Mouse (Mus musculus) midbrain, embryonic 12.5 days (tissue): ENCODE measurements around the gene Ric8a. TPM values are rescaled to one million over a fixed set of nuclear protein-coding genes. Genes with fewer than 3 reads are reported as not detected.

Experiments used
- ATAC-seq: fragments of 200-750 bp; cut with Nextera tagmentation; 2 replicates; pipeline ENCODE4 v1.8.0; 2017; ENCODE audit warnings: low read depth, moderate TSS enrichment, moderate library complexity; ENCODE audit not compliant: low FRiP score
- H3K27ac ChIP-seq: fragments of 300-500 bp; sonication (generic); replicated peaks from 2 replicates; pipeline ENCODE4 v1.5.1; 2016; ENCODE audit warnings: mild to moderate bottlenecking
- H3K27me3 ChIP-seq: fragments of 300-500 bp; sonication (generic); 2 replicates; pipeline ENCODE4 v1.6.1; 2016; ENCODE audit warnings: mild to moderate bottlenecking
- H3K36me3 ChIP-seq: fragments of 300-500 bp; sonication (generic); 2 replicates; pipeline ENCODE4 v1.6.1; 2016
- H3K4me1 ChIP-seq: fragments of 300-500 bp; sonication (generic); 2 replicates; pipeline ENCODE4 v1.6.1; 2016
- H3K4me2 ChIP-seq: fragments of 300-500 bp; sonication (generic); replicated peaks from 2 replicates; pipeline ENCODE4 v1.6.1; 2016; ENCODE audit warnings: mild to moderate bottlenecking, moderate library complexity
- H3K4me3 ChIP-seq: fragments of 300-500 bp; sonication (generic); 2 replicates; pipeline ENCODE4 v1.5.1; 2016; ENCODE audit warnings: mild to moderate bottlenecking
- H3K9ac ChIP-seq: fragments of 300-500 bp; sonication (generic); replicated peaks from 2 replicates; pipeline ENCODE4 v1.6.1; 2016; ENCODE audit warnings: mild to moderate bottlenecking, moderate library complexity
- H3K9me3 ChIP-seq: fragments of 300-500 bp; sonication (generic); 2 replicates; pipeline ENCODE4 v1.6.1; 2016; ENCODE audit warnings: mild to moderate bottlenecking
- WGBS: fragments of 180-500 bp; shearing (Covaris S2); methylation state at CpG from one replicate; pipeline ENCODE4 v1.1.7; 2016; 5-methylcytosine and 5-hydroxymethylcytosine counted together
- polyA plus RNA-seq: library from polyadenylated mRNA; unstranded; fragments of >200 nt; fragmentation: Nextera tagmentation; extraction: Ambion mirVana; gene quantifications from 2 replicates; pipeline ENCODE4 v1.2.1, GENCODE M21; 2016

The Ric8a gene
- polyA plus RNA-seq, 1 experiment from 2014 or later: 78.3 TPM

DNA sequence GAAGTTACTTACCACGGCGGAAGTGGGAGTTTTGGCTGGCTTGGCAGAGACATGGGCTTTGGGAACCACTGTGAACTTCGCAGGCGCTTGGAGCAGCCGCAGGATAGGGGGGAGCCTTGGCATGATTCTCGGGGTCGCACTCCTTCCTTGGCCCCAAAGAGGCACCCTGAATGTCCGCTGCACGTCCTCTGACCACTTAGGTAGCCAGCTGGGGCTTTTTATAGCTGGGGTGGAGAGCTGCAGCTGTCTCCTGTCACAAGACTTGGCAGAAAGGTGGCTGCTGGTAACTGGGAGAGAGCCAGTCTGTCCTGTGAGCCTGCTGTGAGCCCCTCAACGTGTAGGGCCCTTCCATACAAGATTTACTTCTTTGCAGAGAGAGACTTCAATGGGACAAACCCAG is 43.5 kb downstream of the Ric8a start, which contains the start of gene Cox8b:
Gene Cox8b, minus strand, starts transcription at position 227 of the 400 bp plus-strand sequence.
- WGBS: 87% methylated on average over 10 of the region's 10 CpGs
- Histone ChIP-seq H3K27ac (no peak within 1 kb of the TSS), H3K4me2 (no peak within 1 kb of the TSS), H3K4me1 (peaks cover 5% of the 10 kb centered on the region), H3K9ac (no peak within 1 kb of the TSS), H3K27me3 (no peaks in the 10 kb centered on the region), H3K4me3 (no peak within 1 kb of the TSS), H3K9me3 (no peaks in the 10 kb centered on the region), H3K36me3 (peaks cover 43% of the 10 kb centered on the region)
- no peak for ATAC-seq

DNA sequence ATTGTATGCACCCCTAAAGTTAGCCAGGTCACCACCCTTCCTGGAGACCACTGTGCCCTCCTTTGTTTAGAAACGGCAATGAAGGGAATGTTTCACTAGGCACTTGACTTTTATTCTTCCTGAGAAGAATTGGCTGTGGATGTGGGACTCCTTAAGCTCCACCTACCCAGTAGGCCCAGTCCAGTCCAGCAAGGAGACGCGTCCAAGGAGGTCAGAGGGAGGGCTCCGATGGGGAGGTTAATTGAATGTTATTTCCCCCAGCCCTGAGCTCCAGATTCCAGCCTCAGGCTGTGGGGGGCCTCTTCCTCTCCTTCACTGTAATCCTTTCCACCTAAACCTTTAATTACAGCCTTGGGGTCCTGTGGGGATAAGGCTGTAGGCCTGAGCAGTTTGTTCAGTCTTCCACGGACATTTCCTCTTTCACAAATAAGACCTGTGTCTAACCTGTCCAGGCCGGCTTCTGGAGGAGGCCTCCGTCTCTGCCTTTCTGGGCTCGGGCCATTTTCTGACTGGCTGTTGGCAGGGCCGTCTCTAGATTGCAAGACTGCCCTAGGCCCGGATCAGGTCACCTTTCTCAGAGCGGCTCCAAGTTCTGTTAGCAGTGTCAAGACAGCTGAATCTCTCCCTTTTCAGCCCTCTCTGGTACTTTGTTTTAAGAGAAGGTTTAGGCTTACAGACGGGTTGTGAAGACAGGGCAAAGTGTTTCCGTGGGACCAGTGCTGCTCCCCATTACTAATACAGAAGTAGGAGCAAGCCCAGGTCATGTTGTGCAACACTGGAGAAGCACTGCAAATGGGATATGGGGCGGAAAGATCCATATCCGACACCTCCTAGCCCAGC is 45.5 kb downstream of the Ric8a start:
- Histone ChIP-seq H3K4me3 (no peak overlapping the region), H3K4me1 (peaks cover 5% of the 10 kb centered on the region), H3K36me3 (peaks cover 25% of the 10 kb centered on the region), H3K4me2 (no peak overlapping the region), H3K9me3 (no peaks in the 10 kb centered on the region), H3K9ac (no peak overlapping the region), H3K27ac (no peak overlapping the region), H3K27me3 (no peaks in the 10 kb centered on the region)
- 80% methylated on average over 15 of the region's 15 CpGs for WGBS
- no peak for ATAC-seq

GRCm38 (mm10) chr7:140903212-140903611 is 46.5 kb downstream of the Ric8a start:
- Histone ChIP-seq H3K9me3 (no peaks in the 10 kb centered on the region), H3K4me1 (peaks cover 5% of the 10 kb centered on the region), H3K9ac (no peak overlapping the region), H3K4me2 (no peak overlapping the region), H3K4me3 (no peak overlapping the region), H3K27me3 (no peaks in the 10 kb centered on the region), H3K27ac (no peak overlapping the region), H3K36me3 (peaks cover 16% of the 10 kb centered on the region)
- 27% methylated on average over 13 of the region's 13 CpGs for WGBS
- peak; percentile 62 for ATAC-seq

DNA sequence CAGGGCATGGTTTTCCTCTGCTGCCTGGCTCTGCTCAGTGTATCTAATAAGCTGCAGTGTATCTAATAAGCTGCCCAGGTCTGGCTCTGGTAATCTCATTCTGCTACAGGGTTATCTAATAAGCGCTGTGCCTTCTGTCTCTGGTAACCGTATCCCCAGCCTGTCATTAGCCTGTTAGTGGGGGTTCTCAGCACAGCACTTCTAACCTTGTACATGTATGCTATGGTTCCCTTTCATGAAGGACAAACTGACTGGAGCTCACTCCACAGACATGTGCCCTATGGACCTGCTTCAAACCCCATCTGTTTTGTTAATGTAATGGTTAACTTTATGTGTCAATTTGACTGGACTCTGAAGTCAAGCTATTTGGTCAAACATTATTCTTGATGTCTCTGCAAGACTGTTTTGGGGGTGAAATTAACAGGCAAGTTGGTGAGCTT is 48.9 kb downstream of the Ric8a start:
- Histone ChIP-seq H3K27me3 (peaks cover 9% of the 10 kb centered on the region; the same call in 1 of the 2 replicates), H3K4me1 (peaks cover 13% of the 10 kb centered on the region), H3K4me3 (no peak overlapping the region), H3K36me3 (no peaks in the 10 kb centered on the region), H3K9ac (no peak overlapping the region), H3K27ac (no peak overlapping the region), H3K4me2 (no peak overlapping the region), H3K9me3 (no peaks in the 10 kb centered on the region)
- 90% methylated on average over 2 of the region's 2 CpGs for WGBS
- ATAC-seq: no peak

- no peak overlapping the region for H3K4me2 ChIP-seq
- H3K9ac ChIP-seq: no peak overlapping the region
- 88% methylated on average over 13 of the region's 13 CpGs for WGBS
- no peak overlapping the region for H3K4me3 ChIP-seq
- H3K27me3 ChIP-seq: peaks cover 10% of the 10 kb centered on the region; the same call in 1 of the 2 replicates
- no peak for ATAC-seq
- no peaks in the 10 kb centered on the region for H3K9me3 ChIP-seq
- H3K4me1 ChIP-seq: peaks cover 13% of the 10 kb centered on the region
- H3K36me3 ChIP-seq: no peaks in the 10 kb centered on the region
- no peak overlapping the region for H3K27ac ChIP-seq
These were observed 50.4 kb downstream of the Ric8a start for GRCm38 (mm10) chr7:140907131-140907530.

DNA sequence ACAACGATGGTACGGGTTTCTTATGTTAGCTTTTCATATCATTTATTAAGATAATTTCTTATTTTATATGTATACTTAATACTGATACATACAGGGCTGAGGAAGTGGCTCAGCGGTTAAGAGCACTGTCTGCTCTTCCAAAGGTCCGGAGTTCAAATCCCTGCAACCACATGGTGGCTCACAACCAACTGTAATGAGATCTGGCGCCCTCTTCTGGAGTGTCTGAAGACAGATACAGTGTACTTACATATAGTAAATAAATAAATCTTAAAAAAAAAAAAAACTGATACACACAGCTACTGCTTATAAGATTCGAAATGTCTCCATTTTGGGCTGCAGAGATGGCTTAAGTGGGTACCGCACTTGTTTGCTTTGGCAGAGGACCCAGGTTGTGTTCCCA is 50.9 kb downstream of the Ric8a start:
- Histone ChIP-seq H3K27me3 (peaks cover 16% of the 10 kb centered on the region), H3K4me2 (no peak overlapping the region), H3K9ac (no peak overlapping the region), H3K4me1 (peaks cover 13% of the 10 kb centered on the region), H3K4me3 (no peak overlapping the region), H3K27ac (no peak overlapping the region), H3K9me3 (no peaks in the 10 kb centered on the region), H3K36me3 (no peaks in the 10 kb centered on the region)
- no peak for ATAC-seq
- WGBS: 83% methylated on average over 7 of the region's 7 CpGs

GRCm38 (mm10) chr7:140908181-140908580 is 51.4 kb downstream of the Ric8a start:
- H3K4me1 ChIP-seq: peaks cover 10% of the 10 kb centered on the region
- H3K27me3 ChIP-seq: peaks cover 16% of the 10 kb centered on the region
- 49% methylated on average over 7 of the region's 7 CpGs for WGBS
- H3K4me3 ChIP-seq: no peak overlapping the region
- no peaks in the 10 kb centered on the region for H3K9me3 ChIP-seq
- no peak overlapping the region for H3K9ac ChIP-seq
- ATAC-seq: no peak; the same call in 1 of the 2 replicates
- no peaks in the 10 kb centered on the region for H3K36me3 ChIP-seq
- no peak overlapping the region for H3K27ac ChIP-seq
- H3K4me2 ChIP-seq: peak overlapping the region; percentile 81; the same call in 1 of the 2 replicates

GRCm38 (mm10) chr7:140908634-140909107 is 51.9 kb downstream of the Ric8a start:
- Histone ChIP-seq H3K4me3 (peak overlapping the region; percentile 37), H3K27me3 (peaks cover 16% of the 10 kb centered on the region), H3K4me1 (peaks cover 8% of the 10 kb centered on the region), H3K27ac (no peak overlapping the region), H3K36me3 (no peaks in the 10 kb centered on the region), H3K9ac (peak overlapping the region; percentile 43; the same call in 1 of the 2 replicates), H3K9me3 (no peaks in the 10 kb centered on the region), H3K4me2 (peak overlapping the region; percentile 81)
- WGBS: 3% methylated on average over 19 of the region's 19 CpGs
- peak; percentile 72 for ATAC-seq

- no peak overlapping the region for H3K4me2 ChIP-seq
- H3K27ac ChIP-seq: no peak overlapping the region
- peaks cover 16% of the 10 kb centered on the region for H3K27me3 ChIP-seq
- H3K4me1 ChIP-seq: peaks cover 8% of the 10 kb centered on the region
- H3K36me3 ChIP-seq: no peaks in the 10 kb centered on the region
- H3K9ac ChIP-seq: no peak overlapping the region
- no peak for ATAC-seq
- 70% methylated on average over 3 of the region's 3 CpGs for WGBS
- no peak overlapping the region for H3K4me3 ChIP-seq
- no peaks in the 10 kb centered on the region for H3K9me3 ChIP-seq
These were observed 55.5 kb downstream of the Ric8a start for GRCm38 (mm10) chr7:140912293-140912692.

DNA sequence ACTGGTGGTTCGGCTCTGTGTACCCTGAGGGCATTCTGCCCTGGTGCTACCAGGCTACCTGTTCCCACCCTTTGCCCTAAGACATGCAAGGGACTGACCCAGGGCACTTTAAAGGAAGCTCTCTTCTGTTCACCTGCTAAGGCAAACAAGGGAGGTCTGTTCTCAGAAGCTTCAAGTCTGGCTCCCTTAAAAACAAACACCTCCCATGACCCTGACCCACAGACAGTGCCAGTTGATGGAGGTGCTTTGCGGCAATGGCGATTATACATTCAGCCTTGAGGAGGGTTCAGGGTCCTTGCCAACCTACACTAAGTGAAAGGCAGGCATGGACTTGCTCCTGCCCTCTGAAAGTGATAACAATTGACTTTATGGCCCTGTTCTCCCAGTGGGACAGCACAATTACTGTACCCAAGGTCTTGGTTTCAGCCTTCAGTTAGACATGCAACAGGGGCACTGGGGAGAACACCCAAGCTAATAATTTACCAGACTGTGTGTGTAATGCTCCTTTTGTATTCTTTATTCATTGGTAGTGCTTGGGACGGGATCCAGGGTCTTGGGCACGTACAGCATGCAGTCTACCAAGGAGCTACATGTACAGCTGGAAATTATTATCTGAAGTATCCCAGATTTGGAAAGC is 56.2 kb downstream of the Ric8a start:
- Histone ChIP-seq H3K36me3 (no peaks in the 10 kb centered on the region), H3K9ac (no peak overlapping the region), H3K4me3 (no peak overlapping the region), H3K4me2 (no peak overlapping the region), H3K9me3 (no peaks in the 10 kb centered on the region), H3K27me3 (peaks cover 16% of the 10 kb centered on the region), H3K27ac (no peak overlapping the region), H3K4me1 (peaks cover 8% of the 10 kb centered on the region)
- no peak for ATAC-seq
- WGBS: 77% methylated on average over 5 of the region's 5 CpGs
